Mouse (Mus musculus) left cerebral cortex, postnatal 14 days (tissue): ENCODE results near the gene Rab42. TPM values are rescaled to one million over a fixed set of nuclear protein-coding genes. Genes with fewer than 3 reads are reported as not detected.
A peak's percentile ranks its signal among the peaks of the same experiment; 100 is the strongest.
"Not testable (repeated sequence)": the region's sequence is repeated elsewhere in the genome, so short reads cannot be mapped to it uniquely, and the experiment has no call there.

ENCODE experiments used
- DNase-seq, 2 experiments: peaks; one replicate each; pipeline ENCODE4 v3.0.0; 2021 to 2022; ENCODE audit warnings: low spot score in 2 of 2, mixed read lengths in 1 of 2
- intact Hi-C: fragments of 180-260 bp; cut with DNase I; formaldehyde crosslinking; loops from one replicate; pipeline ENCODE4 v1.15.1; 2025
- total RNA-seq, 2 experiments: library from RNA; stranded (reverse); gene quantifications; 2 replicates each; pipeline ENCODE4 v1.2.3; 2021

The Rab42 gene
- total RNA-seq, 2 experiments from 2014 or later, result 0.61 to 1.3 TPM

DNA sequence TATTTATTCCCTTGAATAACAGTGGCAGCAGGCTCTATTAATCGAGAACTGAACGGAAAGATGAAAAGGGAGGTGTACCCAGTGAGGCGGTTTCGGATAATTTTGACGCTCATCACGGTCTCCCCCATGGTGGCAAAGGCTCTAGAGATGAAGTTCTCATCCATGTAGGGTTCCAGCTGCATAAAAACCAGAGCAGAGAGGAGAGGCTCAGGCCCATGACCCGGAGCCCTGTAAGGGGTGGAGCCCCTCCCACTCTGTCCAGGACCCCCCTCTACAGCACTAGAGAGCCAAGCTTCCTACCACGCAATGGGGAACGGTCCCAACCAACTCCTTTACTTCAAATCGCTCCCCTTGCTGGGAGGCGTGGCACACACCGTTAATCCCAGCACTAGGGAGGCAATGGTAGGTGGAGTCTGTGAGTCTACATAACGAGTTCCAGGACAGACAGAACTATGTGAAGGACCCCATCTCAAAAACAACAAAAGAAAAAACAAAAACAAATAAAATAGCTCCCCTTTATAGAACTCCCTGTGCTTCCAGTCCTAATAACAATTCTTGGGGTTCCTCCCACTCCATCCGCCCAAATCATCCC lies 25.3 kb upstream of the Rab42 start:
- intact Hi-C loops, result no loop called here
- no peak for DNase-seq

DNA sequence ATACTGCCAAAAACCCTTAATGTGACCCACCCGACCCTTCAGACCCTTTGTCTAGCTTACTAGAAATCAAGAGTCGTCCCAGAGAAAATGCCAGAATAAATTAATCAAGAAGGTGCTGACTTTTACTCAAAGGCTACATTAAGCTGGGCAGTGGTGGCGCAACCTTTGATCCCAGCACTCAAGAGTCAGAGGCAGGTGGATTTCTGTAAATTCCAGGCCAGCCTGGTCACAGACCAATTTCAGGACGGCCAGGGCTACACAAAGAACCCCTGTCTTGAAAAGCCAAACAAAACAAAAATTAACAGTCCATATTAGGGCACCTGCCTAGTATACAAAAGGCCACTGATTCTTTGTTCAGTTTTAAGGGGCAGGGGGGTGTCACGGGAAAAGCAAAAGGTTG lies 23.3 kb upstream of the Rab42 start:
- DNase-seq, result no peak
- intact Hi-C loops, result no loop called here

GRCm38 (mm10) chr4:132315711-132316110 lies 12.5 kb upstream of the Rab42 start:
- intact Hi-C loops, result no loop called here

GRCm38 (mm10) chr4:132312627-132313026 lies 9.4 kb upstream of the Rab42 start:
- intact Hi-C loops, result no loop called here
- DNase-seq, result no peak

More at GRCm38 (mm10) chr4:132315711-132316110, 12.5 kb upstream of the Rab42 start:
- DNase-seq, result no peak

GRCm38 (mm10) chr4:132311801-132312200 lies 8.6 kb upstream of the Rab42 start:
- intact Hi-C loops, result no loop called here
- no peak for DNase-seq

GRCm38 (mm10) chr4:132311209-132311608 lies 8.0 kb upstream of the Rab42 start:
- intact Hi-C loops, result no loop called here
- no peak for DNase-seq

GRCm38 (mm10) chr4:132309849-132310472 lies 6.8 kb upstream of the Rab42 start:
- DNase-seq, result peak; percentile 42 to 46
- intact Hi-C loops, result no loop called here

DNA sequence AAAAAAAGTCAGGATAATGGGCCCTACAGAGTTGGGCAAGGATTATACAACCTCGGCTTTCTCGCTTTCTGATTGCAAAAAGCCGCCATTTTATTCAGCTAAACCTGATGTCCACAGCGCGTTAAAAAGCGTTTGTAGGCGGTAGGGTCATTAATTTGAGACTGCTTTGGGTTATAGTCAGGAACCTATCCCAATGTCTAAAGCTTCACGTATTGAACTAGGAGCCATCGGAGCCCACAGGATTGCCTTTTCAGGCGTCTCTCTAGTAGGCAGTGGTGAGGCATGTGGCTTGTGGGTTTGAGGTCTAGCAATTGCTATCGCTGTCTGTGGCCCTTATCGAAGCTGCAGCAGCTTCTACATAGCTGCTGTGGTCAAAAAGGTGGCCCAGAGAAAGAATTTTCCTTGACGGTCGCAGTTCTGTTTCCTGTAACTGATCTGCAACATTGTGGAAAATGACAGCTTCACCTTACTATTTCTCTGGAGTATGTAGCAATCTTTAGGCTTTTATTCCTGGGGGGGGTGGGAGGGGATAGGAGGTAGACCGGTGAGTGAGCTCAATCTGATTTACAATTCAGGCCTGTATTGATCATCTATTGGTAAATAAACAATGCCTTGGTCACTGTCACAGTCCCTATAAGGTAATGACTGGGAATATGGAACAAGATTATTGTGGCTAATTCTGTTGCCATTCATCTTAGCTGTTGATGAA lies 6.1 kb upstream of the Rab42 start:
- no peak for DNase-seq
- intact Hi-C loops, result no loop called here

- peak; percentile 92 to 93 for DNase-seq
- intact Hi-C loops, result no loop called here
These were observed 5.4 kb upstream of the Rab42 start for GRCm38 (mm10) chr4:132308437-132309139.

DNA sequence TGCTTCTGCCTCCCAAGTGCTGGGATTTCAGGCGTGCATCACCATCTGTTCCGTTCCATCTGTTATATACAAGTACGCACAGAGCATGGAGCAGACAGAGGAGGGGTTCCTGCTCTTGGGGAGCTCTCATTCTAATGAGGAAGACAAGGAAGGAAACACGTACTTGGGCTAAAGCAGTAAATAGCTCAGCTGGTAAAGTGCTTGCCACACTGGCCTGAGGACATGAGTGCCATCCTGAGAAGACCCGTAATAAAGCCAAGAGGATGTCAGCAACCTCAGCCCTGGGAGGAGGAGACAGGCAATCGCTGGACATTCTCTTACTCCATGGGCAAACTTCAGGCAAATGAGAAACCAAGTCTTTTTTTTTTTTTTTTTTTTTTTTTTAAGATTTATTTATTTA lies 2.8 kb upstream of the Rab42 start:
- intact Hi-C loops, result no loop called here
- DNase-seq, result no peak

GRCm38 (mm10) chr4:132305276-132305675 lies 2.1 kb upstream of the Rab42 start:
- intact Hi-C loops, result no loop called here
- no peak for DNase-seq

GRCm38 (mm10) chr4:132303484-132303883 lies 299 bp upstream of the Rab42 start:
- DNase-seq, intact Hi-C loops: not testable (repeated sequence)

- no peak for DNase-seq
- intact Hi-C loops, result no loop called here
These were observed 933 bp downstream of the Rab42 start for GRCm38 (mm10) chr4:132301965-132302938.

GRCm38 (mm10) chr4:132301486-132301885 lies 1.7 kb downstream of the Rab42 start:
- intact Hi-C loops, result no loop called here
- no peak for DNase-seq

- intact Hi-C loops, result no loop called here
- no peak for DNase-seq
These were observed 3.3 kb downstream of the Rab42 start for GRCm38 (mm10) chr4:132299849-132300248.

- no peak for DNase-seq
- intact Hi-C loops, result no loop called here
These were observed 7.3 kb downstream of the Rab42 start for GRCm38 (mm10) chr4:132295696-132296390.

DNA sequence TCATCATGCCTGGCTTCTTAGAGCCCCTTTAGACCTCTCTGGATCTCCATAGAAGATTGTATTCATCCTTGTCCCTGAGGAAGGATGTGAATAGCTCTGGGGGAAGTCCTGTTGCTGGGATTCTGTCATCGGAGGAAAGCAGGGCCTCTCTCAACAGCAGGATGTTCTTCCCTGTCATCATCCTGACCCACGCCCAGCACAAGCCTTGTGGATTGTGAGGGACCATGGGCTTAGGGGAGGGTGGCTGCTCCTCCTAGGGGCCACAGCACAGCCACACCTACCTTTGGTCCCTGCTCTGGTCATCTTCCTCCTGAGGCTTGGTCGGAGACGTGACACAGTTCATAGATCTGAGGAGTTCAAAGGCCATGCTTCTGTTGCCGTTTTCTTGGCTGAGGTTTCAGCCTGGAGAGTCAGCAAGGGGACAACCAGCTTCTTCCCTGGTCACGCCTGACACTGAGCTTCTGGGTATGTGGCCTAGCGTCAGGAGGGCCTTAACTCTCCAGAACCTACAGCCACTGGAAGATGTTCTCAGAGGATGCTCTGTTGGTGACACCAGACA lies 9.4 kb downstream of the Rab42 start:
- intact Hi-C loops, result loop anchor here (5.0 kb wide), 2 partner anchors 54 to 219 kb away; partner anchors contain the start of gene Sesn2
- DNase-seq, result no peak

GRCm38 (mm10) chr4:132292988-132293387 lies 10.2 kb downstream of the Rab42 start:
- DNase-seq, result peak; percentile 54 to 67
- intact Hi-C loops, result loop anchor here (5.0 kb wide), 2 partner anchors 54 to 219 kb away; partner anchors contain the start of gene Sesn2
